Mouse (Mus musculus): ENCODE data around the gene Svs1. TPM values are rescaled to one million over a fixed set of nuclear protein-coding genes. Genes with fewer than 3 reads are reported as not detected.
A peak's percentile ranks its signal among the peaks of the same experiment; 100 is the strongest.

Gene Svs1
- polyA plus RNA-seq, 1 experiment from 2014 or later = not detected

DNA sequence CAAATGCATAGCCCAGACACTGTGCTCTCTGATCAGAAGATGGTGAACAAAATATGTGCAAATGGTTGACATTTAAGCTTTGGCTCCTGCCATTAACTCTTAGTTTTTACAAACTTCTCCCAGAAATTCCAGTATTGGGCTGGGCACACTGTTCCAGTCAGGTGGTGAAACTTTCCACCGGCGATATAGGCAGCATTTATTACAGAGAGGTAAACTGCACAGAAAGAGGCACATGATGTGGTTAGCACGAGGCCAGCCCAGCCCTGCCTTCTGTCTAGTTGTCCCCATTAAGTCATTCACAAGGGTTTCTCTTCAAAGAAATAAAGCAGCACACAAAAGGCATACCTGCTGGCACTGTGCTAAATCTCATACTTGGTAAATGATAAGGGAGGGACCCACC lies 42.0 kb downstream of the Svs1 start:
- no peaks in the 10 kb centered on the region for H3K36me3 ChIP-seq (ENCODE audit: control insufficient read depth, insufficient read depth, low read length)
- H3K4me2 ChIP-seq = no peak overlapping the region
- 81% methylated on average over 3 of the region's 3 CpGs for WGBS (ENCODE audit: insufficient replicate concordance)
- no peak overlapping the region for H3K9ac ChIP-seq (ENCODE audit: low read depth, low read length)
- no peaks in the 10 kb centered on the region for H3K9me3 ChIP-seq (replicated peaks; ENCODE audit: control insufficient read depth, low read length)
- no peak for ATAC-seq (replicated peaks; ENCODE audit: insufficient number of reproducible peaks, low FRiP score, low TSS enrichment)
- H3K27me3 ChIP-seq (ENCODE audit: control insufficient read depth, insufficient read depth, low read length) = no peaks in the 10 kb centered on the region; the same call in 1 of the 2 replicates
- no peaks in the 10 kb centered on the region for H3K4me1 ChIP-seq (ENCODE audit: control insufficient read depth, insufficient read depth, low read length)
- H3K27ac ChIP-seq (ENCODE audit: low read depth, low read length) = no peak overlapping the region
- no peak overlapping the region for H3K4me3 ChIP-seq (ENCODE audit: low read depth, low read length)

DNA sequence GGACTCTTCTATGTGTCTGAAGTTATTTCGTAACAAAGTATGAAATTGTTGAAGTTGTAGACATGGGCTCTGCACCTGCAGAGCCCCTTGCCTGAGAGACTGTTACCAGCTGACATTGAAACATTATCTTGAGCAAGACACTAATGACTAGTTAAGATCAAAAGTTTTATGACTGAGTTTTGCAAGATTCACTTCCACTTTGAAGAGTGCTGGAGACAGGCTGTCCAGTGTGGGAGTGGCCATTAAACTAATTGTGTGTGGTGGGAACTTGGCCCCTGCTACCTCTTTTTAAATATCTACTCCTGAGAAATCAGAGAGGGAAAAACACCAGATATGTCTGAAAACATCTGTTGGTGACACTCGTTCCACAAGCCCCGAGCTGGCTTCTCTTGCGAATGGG lies 44.6 kb downstream of the Svs1 start:
- Histone ChIP-seq H3K4me2 (no peak overlapping the region), H3K27ac (ENCODE audit: low read depth, low read length) (no peak overlapping the region), H3K9me3 (replicated peaks; ENCODE audit: control insufficient read depth, low read length) (no peaks in the 10 kb centered on the region), H3K4me3 (ENCODE audit: low read depth, low read length) (no peak overlapping the region), H3K36me3 (ENCODE audit: control insufficient read depth, insufficient read depth, low read length) (no peaks in the 10 kb centered on the region), H3K27me3 (ENCODE audit: control insufficient read depth, insufficient read depth, low read length) (no peaks in the 10 kb centered on the region; the same call in 1 of the 2 replicates), H3K9ac (ENCODE audit: low read depth, low read length) (no peak overlapping the region), H3K4me1 (ENCODE audit: control insufficient read depth, insufficient read depth, low read length) (no peaks in the 10 kb centered on the region)
- WGBS (ENCODE audit: insufficient replicate concordance) = 71% methylated on average over 4 of the region's 4 CpGs
- ATAC-seq (replicated peaks; ENCODE audit: insufficient number of reproducible peaks, low FRiP score, low TSS enrichment) = no peak

DNA sequence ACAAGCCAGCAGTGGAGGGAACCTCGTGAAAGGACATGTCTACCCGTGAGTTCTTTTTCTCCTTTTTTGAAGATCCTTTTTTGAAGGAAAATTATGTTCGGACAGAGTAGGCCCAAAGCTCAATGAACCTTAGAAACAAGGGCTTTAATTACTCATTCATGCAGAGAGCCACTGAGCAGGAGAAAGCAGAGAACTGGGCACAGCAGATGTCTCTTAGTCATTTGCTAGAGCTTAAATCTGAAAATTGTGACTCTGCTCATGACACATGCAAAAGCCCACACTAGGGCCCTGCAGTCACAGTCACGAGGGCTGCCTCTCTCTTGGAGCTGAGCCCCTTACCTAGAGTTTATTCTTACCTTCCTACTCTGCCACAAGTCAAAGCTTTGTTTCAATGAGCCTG lies 46.1 kb downstream of the Svs1 start:
- H3K9ac ChIP-seq (ENCODE audit: low read depth, low read length) = no peak overlapping the region
- no peak overlapping the region for H3K4me3 ChIP-seq (ENCODE audit: low read depth, low read length)
- no peak for ATAC-seq (replicated peaks; ENCODE audit: insufficient number of reproducible peaks, low FRiP score, low TSS enrichment)
- peaks cover 7% of the 10 kb centered on the region for H3K27me3 ChIP-seq (ENCODE audit: control insufficient read depth, insufficient read depth, low read length)
- 83% methylated on average over 4 of the region's 4 CpGs for WGBS (ENCODE audit: insufficient replicate concordance)
- H3K36me3 ChIP-seq (ENCODE audit: control insufficient read depth, insufficient read depth, low read length) = no peaks in the 10 kb centered on the region
- H3K4me2 ChIP-seq = no peak overlapping the region
- H3K4me1 ChIP-seq (ENCODE audit: control insufficient read depth, insufficient read depth, low read length) = peaks cover 4% of the 10 kb centered on the region; the same call in 1 of the 2 replicates
- H3K27ac ChIP-seq (ENCODE audit: low read depth, low read length) = no peak overlapping the region
- no peaks in the 10 kb centered on the region for H3K9me3 ChIP-seq (replicated peaks; ENCODE audit: control insufficient read depth, low read length)

DNA sequence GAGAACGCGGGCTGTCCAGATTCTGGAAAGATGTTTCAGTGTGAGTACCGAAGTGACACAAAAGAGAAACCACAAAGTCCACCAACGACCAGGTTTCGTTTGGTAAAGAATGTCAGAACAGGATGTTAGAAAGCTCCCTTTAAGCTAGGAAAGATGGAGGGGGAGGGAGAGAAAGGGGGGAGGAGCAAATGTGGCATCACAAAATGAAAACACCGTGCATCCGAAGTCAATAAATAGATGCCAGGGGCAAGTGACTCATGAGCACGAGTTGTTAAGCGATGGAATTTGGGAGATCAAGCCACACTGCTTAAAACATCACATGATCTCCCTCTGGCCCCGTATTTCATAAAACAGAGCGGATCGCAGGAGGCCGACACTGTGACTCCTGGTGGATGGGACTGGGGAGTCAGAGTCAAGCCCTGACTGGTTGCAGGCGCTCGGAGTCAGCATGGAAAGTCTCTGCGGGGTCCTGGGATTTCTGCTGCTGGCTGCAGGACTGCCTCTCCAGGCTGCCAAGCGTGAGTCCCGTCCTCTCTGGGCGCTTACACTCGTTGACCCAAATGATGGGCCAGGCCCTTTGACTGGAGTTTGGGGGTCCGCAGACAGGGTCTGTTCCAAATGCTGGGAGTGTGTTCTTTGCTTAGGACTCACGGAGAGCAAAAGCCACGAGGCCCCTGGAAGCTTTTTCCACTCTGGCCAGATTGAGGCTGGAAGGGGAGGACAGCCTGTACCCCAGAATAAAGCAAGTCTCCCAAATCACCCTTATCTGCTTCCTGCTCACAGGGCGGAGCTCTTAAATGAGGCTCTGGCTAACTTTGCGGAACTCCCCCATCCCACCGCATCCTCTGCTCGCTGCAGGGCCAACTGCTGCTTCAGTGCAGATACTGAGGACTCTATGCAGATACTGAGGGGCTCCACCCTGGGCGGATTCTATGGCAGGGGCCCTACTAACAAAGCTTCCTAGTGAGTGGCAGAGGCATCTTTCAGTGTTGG lies 49.9 kb downstream of the Svs1 start, which contains the start of gene Gpnmb:
TSS of gene Gpnmb (plus strand) at position 272 of the 993 bp plus-strand sequence.
- Histone ChIP-seq H3K27ac (ENCODE audit: low read depth, low read length) (no peak within 1 kb of the TSS), H3K9ac (ENCODE audit: low read depth, low read length) (no peak within 1 kb of the TSS), H3K36me3 (ENCODE audit: control insufficient read depth, insufficient read depth, low read length) (no peaks in the 10 kb centered on the region), H3K27me3 (ENCODE audit: control insufficient read depth, insufficient read depth, low read length) (peaks cover 9% of the 10 kb centered on the region), H3K9me3 (replicated peaks; ENCODE audit: control insufficient read depth, low read length) (no peaks in the 10 kb centered on the region), H3K4me2 (peak within 1 kb of the TSS; percentile 47), H3K4me3 (ENCODE audit: low read depth, low read length) (peak within 1 kb of the TSS; percentile 17), H3K4me1 (ENCODE audit: control insufficient read depth, insufficient read depth, low read length) (peaks cover 4% of the 10 kb centered on the region; the same call in 1 of the 2 replicates)
- WGBS (ENCODE audit: insufficient replicate concordance) = 30% methylated on average over 28 of the region's 28 CpGs
- ATAC-seq (replicated peaks; ENCODE audit: insufficient number of reproducible peaks, low FRiP score, low TSS enrichment) = no peak

DNA sequence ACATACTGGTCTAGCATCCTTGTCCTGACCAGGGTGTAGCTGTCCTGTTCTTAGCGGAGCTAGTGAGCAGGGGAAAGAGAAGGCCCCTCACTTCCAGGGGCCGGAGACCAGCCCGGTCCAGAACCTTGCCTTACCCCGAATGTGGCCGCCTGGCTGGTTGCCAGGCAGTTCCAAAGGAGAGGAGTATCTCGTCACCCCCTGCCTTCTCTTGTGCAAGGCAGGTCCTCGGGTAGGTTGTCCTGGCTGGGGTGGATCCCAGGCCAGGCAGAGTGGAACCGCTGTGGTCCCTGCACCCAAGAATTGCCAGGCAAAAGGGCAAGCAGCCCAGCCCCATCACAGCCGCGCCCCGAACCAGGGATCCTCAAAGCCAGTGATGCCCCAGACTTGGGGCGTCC lies 50.6 kb downstream of the Svs1 start:
- H3K4me1 ChIP-seq (ENCODE audit: control insufficient read depth, insufficient read depth, low read length) = peaks cover 4% of the 10 kb centered on the region; the same call in 1 of the 2 replicates
- WGBS (ENCODE audit: insufficient replicate concordance) = 56% methylated on average over 12 of the region's 12 CpGs
- peak overlapping the region; percentile 47 for H3K4me2 ChIP-seq
- H3K9ac ChIP-seq (ENCODE audit: low read depth, low read length) = no peak overlapping the region
- no peaks in the 10 kb centered on the region for H3K9me3 ChIP-seq (replicated peaks; ENCODE audit: control insufficient read depth, low read length)
- no peak for ATAC-seq (replicated peaks; ENCODE audit: insufficient number of reproducible peaks, low FRiP score, low TSS enrichment)
- no peak overlapping the region for H3K27ac ChIP-seq (ENCODE audit: low read depth, low read length)
- no peak overlapping the region for H3K4me3 ChIP-seq (ENCODE audit: low read depth, low read length)
- H3K27me3 ChIP-seq (ENCODE audit: control insufficient read depth, insufficient read depth, low read length) = peaks cover 9% of the 10 kb centered on the region
- H3K36me3 ChIP-seq (ENCODE audit: control insufficient read depth, insufficient read depth, low read length) = no peaks in the 10 kb centered on the region

DNA sequence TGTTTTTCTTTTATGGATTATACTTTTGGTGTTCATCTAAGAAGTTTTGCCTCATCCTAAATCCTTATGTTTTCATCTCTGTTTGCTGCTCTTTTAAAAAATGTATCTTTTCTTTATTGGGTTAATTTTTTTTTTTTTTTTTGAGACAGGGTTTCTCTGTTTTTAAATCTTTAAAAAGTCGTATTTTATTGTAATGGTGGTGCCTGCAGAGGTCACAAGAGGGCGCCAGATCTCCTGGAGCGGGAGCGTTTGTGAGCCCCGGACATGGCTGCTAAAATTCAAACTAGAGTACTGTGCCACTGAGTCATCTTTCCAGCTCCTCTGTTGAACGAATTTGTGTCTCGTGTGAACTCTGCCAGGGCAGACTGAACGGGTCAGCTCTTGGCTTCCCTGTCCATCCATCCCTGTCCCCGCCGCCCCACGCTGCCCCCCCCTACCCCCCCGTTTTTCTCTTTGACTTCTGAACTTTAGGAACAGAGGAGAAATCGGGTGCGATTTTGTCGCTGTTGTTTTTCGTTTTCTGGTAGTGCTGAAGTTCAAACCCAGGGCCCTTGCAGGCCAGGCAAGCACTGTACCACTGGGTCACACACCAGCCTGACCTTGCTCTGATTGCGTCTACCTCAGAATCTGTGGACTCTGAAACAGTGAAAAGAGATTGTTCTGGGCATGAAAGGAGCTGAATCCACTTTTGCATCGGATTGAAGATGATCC lies 53.0 kb downstream of the Svs1 start:
- H3K27ac ChIP-seq (ENCODE audit: low read depth, low read length) = no peak overlapping the region
- peaks cover 4% of the 10 kb centered on the region; the same call in 1 of the 2 replicates for H3K4me1 ChIP-seq (ENCODE audit: control insufficient read depth, insufficient read depth, low read length)
- no peak for ATAC-seq (replicated peaks; ENCODE audit: insufficient number of reproducible peaks, low FRiP score, low TSS enrichment)
- peak overlapping the region; percentile 61 for H3K4me2 ChIP-seq
- H3K9ac ChIP-seq (ENCODE audit: low read depth, low read length) = peak overlapping the region; percentile 17
- peak overlapping the region; percentile 34 for H3K4me3 ChIP-seq (ENCODE audit: low read depth, low read length)
- 14% methylated on average over 18 of the region's 18 CpGs for WGBS (ENCODE audit: insufficient replicate concordance)
- peaks cover 9% of the 10 kb centered on the region for H3K27me3 ChIP-seq (ENCODE audit: control insufficient read depth, insufficient read depth, low read length)
- no peaks in the 10 kb centered on the region for H3K9me3 ChIP-seq (replicated peaks; ENCODE audit: control insufficient read depth, low read length)
- H3K36me3 ChIP-seq (ENCODE audit: control insufficient read depth, insufficient read depth, low read length) = no peaks in the 10 kb centered on the region

Other genes starting within 250 kb of the Svs1 start
- 17.6 and 22.5 TPM in 2 replicates for gene Gimap1, start 247.8 kb upstream of the Svs1 start, polyA plus RNA-seq (2014; fragmentation: Nextera tagmentation; extraction: Ambion mirVana)
- 5.3 and 5.9 TPM in 2 replicates for gene Gimap5, start 240.7 kb upstream of the Svs1 start, polyA plus RNA-seq (2014; fragmentation: Nextera tagmentation; extraction: Ambion mirVana)
- gene Gimap3, start 216.0 kb upstream of the Svs1 start, polyA plus RNA-seq (2014; fragmentation: Nextera tagmentation; extraction: Ambion mirVana) = not detected in 2 replicates
- 104 and 108 TPM in 2 replicates for gene Tmem176a, start 145.9 kb upstream of the Svs1 start, polyA plus RNA-seq (2014; fragmentation: Nextera tagmentation; extraction: Ambion mirVana)
- gene Tmem176b, start 145.4 kb upstream of the Svs1 start, polyA plus RNA-seq (2014; fragmentation: Nextera tagmentation; extraction: Ambion mirVana) = 219 and 237 TPM in 2 replicates
- not detected in 2 replicates for gene Aoc1, start 114.0 kb upstream of the Svs1 start, polyA plus RNA-seq (2014; fragmentation: Nextera tagmentation; extraction: Ambion mirVana)
- gene 1600015I10Rik, start 57.0 kb upstream of the Svs1 start, polyA plus RNA-seq (2014; fragmentation: Nextera tagmentation; extraction: Ambion mirVana) = 0.08 and 0.14 TPM in 2 replicates
- gene Doxl2, start 11.9 kb upstream of the Svs1 start, polyA plus RNA-seq (2014; fragmentation: Nextera tagmentation; extraction: Ambion mirVana) = not detected in 2 replicates
- 0.09 and 0.62 TPM in 2 replicates for gene Gpnmb, start 49.7 kb downstream of the Svs1 start, polyA plus RNA-seq (2014; fragmentation: Nextera tagmentation; extraction: Ambion mirVana)
- 52.3 and 54.5 TPM in 2 replicates for gene Malsu1, start 86.9 kb downstream of the Svs1 start, polyA plus RNA-seq (2014; fragmentation: Nextera tagmentation; extraction: Ambion mirVana)
- gene Igf2bp3, start 228.1 kb downstream of the Svs1 start, polyA plus RNA-seq (2014; fragmentation: Nextera tagmentation; extraction: Ambion mirVana) = 74.4 and 78.3 TPM in 2 replicates